Mouse (Mus musculus): ENCODE measurements around the gene Prok1.

- no peak for TF ChIP-seq GATA1 (IDR thresholded peaks at IDR 0.05; ENCODE audit: borderline replicate concordance, low read length)
- no peak for TF ChIP-seq FLI1 (IDR thresholded peaks at IDR 0.05; ENCODE audit: low read length)
Observed at GRCm38 (mm10) chr3:107204413-107204812, 35.1 kb downstream of the Prok1 start.

Data from megakaryocyte, embryonic 14.5 days (primary cell).